Mouse (Mus musculus) midbrain, embryonic 10.5 days (tissue): Measurements from ENCODE around the gene Aff3. TPM values are rescaled to one million over a fixed set of nuclear protein-coding genes. Genes with fewer than 3 reads are reported as not detected.

Experiments used
- DNase-seq: peaks from one replicate; pipeline ENCODE4 v3.0.0-alpha.2; 2017; ENCODE audit warnings: low spot score
- H3K27ac ChIP-seq: fragments of 300-500 bp; sonication (generic); replicated peaks from 2 replicates; pipeline ENCODE4 v1.5.1; 2016; ENCODE audit warnings: mild to moderate bottlenecking
- H3K27me3 ChIP-seq: fragments of 300-500 bp; sonication (generic); 2 replicates; pipeline ENCODE4 v1.6.1; 2016; ENCODE audit warnings: low read depth, mild to moderate bottlenecking; ENCODE audit not compliant: poor library complexity, severe bottlenecking
- H3K36me3 ChIP-seq: fragments of 300-500 bp; sonication (generic); 2 replicates; pipeline ENCODE4 v1.6.1; 2016; ENCODE audit warnings: mild to moderate bottlenecking, moderate library complexity
- H3K4me1 ChIP-seq: fragments of 300-500 bp; sonication (generic); 2 replicates; pipeline ENCODE4 v1.6.1; 2016
- H3K4me3 ChIP-seq: fragments of 300-500 bp; sonication (generic); 2 replicates; pipeline ENCODE4 v1.5.1; 2016; ENCODE audit warnings: mild to moderate bottlenecking, moderate library complexity
- H3K9me3 ChIP-seq: fragments of 300-500 bp; sonication (generic); replicated peaks from 2 replicates; pipeline ENCODE4 v1.6.1; 2016; ENCODE audit warnings: mild to moderate bottlenecking
- WGBS: fragments of 180-500 bp; shearing (Covaris S2); methylation state at CpG from one replicate; pipeline ENCODE4 v1.1.7; 2016; 5-methylcytosine and 5-hydroxymethylcytosine counted together
- polyA plus RNA-seq: library from polyadenylated mRNA; unstranded; fragments of >200 nt; fragmentation: Nextera tagmentation; extraction: Ambion mirVana; gene quantifications from 2 replicates; pipeline ENCODE4 v1.2.1, GENCODE M21; 2016

Gene Aff3
- polyA plus RNA-seq, 1 experiment from 2014 or later: 3.0 TPM

- Histone ChIP-seq H3K4me1 (peaks cover 4% of the 10 kb centered on the region; the same call in 1 of the 2 replicates), H3K4me3 (no peak overlapping the region), H3K27ac (no peak overlapping the region), H3K36me3 (no peaks in the 10 kb centered on the region), H3K27me3 (no peaks in the 10 kb centered on the region), H3K9me3 (0 out of 2 replicates have a peak, but pooled peaks cover 2% of the 10 kb centered on the region)
- DNase-seq: no peak
- WGBS: 93% methylated on average over 6 of the region's 6 CpGs
Measured at GRCm38 (mm10) chr1:38422921-38423320, 241.8 kb downstream of the Aff3 start.

GRCm38 (mm10) chr1:38419331-38419730 is 245.4 kb downstream of the Aff3 start:
- no peak overlapping the region for H3K4me3 ChIP-seq
- H3K27ac ChIP-seq: no peak overlapping the region
- no peak for DNase-seq
- H3K27me3 ChIP-seq: no peaks in the 10 kb centered on the region
- 90% methylated on average over 4 of the region's 4 CpGs for whole genome bisulfite sequencing
- no peaks in the 10 kb centered on the region for H3K36me3 ChIP-seq
- 0 out of 2 replicates have a peak, but pooled peaks cover 2% of the 10 kb centered on the region for H3K9me3 ChIP-seq
- H3K4me1 ChIP-seq: peaks cover 10% of the 10 kb centered on the region

DNA sequence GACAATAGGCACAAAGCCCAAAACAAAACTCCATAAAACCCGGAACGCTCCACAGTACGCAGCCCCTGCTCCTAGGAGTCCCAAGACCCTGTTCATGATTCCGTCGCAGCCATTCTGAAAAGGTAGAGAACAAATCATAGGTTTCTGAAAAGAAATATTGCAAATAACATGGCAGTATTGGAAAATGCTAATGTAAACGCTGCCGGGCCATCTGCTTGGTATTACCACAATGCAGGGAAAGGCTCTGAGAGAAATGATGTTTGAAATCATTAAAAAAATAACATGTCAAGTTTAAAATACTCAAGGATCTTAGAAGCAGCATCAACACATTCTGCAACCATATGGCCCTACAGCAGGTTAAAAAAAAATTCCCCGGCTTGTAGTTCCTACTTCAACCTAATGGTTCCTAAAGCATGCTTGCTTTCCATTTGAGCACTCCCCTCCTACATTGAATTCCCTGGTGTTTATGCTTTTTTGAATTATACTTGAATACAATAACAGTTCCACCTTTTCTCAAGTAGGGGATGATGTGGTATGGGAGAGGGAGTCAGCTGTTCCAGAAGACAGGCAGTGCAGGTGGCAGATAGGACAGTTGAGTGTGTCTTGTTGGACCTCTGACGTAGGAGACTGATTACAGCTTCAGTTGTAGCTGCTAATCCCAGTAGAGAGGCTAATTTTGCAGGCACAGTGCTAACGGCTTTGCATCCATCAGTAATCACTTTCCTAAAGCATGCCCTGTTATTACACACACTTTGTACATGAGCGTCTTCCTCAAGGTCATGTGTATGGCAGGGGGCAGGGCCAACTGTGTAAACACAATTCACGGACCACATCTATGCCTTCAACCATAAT is 246.3 kb downstream of the Aff3 start:
- Histone ChIP-seq H3K4me3 (no peak overlapping the region), H3K4me1 (peaks cover 10% of the 10 kb centered on the region), H3K36me3 (no peaks in the 10 kb centered on the region), H3K27me3 (no peaks in the 10 kb centered on the region), H3K27ac (peak overlapping the region; percentile 46; the same call in 1 of the 2 replicates), H3K9me3 (0 out of 2 replicates have a peak, but pooled peaks cover 2% of the 10 kb centered on the region)
- 87% methylated on average over 12 of the region's 12 CpGs for WGBS
- no peak for DNase-seq

GRCm38 (mm10) chr1:38417196-38417595 is 247.6 kb downstream of the Aff3 start:
- H3K4me3 ChIP-seq: no peak overlapping the region
- peaks cover 10% of the 10 kb centered on the region for H3K4me1 ChIP-seq
- DNase-seq: no peak
- 71% methylated on average over 12 of the region's 12 CpGs for WGBS
- H3K9me3 ChIP-seq: no peaks in the 10 kb centered on the region
- no peaks in the 10 kb centered on the region for H3K36me3 ChIP-seq
- no peak overlapping the region for H3K27ac ChIP-seq
- H3K27me3 ChIP-seq: no peaks in the 10 kb centered on the region

- H3K9me3 ChIP-seq: no peaks in the 10 kb centered on the region
- H3K27ac ChIP-seq: no peak overlapping the region
- 89% methylated on average over 6 of the region's 6 CpGs for WGBS
- no peak overlapping the region for H3K4me3 ChIP-seq
- no peaks in the 10 kb centered on the region for H3K36me3 ChIP-seq
- DNase-seq: no peak
- H3K27me3 ChIP-seq: no peaks in the 10 kb centered on the region
- H3K4me1 ChIP-seq: peaks cover 20% of the 10 kb centered on the region
Measured at GRCm38 (mm10) chr1:38415511-38415910, 249.2 kb downstream of the Aff3 start.

- Histone ChIP-seq H3K4me1 (peaks cover 15% of the 10 kb centered on the region), H3K9me3 (no peaks in the 10 kb centered on the region), H3K27ac (peak overlapping the region; percentile 57; the same call in 1 of the 2 replicates), H3K4me3 (no peak overlapping the region), H3K27me3 (no peaks in the 10 kb centered on the region), H3K36me3 (no peaks in the 10 kb centered on the region)
- no peak for DNase-seq
- 72% methylated on average over 4 of the region's 4 CpGs for WGBS
Measured at GRCm38 (mm10) chr1:38411106-38411505, 253.6 kb downstream of the Aff3 start.

DNA sequence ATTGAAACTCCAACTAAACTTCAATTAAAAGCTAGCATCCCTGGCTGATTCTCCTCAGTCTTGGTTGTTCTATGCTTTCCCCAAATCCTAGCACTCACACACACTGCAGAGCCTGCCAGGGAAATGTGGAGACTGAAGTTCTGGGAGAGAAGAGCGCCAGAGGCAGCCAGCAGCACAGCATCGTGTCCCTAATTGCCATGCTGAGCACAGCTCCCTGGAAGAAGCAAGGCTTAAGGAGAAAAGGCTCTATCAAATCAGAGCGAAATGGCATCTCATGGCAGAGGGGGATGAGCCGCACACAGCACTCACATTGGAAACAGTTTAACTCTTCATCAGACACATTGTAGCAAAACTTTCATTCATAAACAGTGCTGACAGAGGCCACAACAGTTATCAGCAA is 254.3 kb downstream of the Aff3 start:
- Histone ChIP-seq H3K4me1 (peaks cover 15% of the 10 kb centered on the region), H3K27me3 (no peaks in the 10 kb centered on the region), H3K9me3 (no peaks in the 10 kb centered on the region), H3K36me3 (no peaks in the 10 kb centered on the region), H3K27ac (peak overlapping the region; percentile 4; the same call in 1 of the 2 replicates), H3K4me3 (no peak overlapping the region)
- 40% methylated on average over 4 of the region's 4 CpGs for WGBS
- no peak for DNase-seq

DNA sequence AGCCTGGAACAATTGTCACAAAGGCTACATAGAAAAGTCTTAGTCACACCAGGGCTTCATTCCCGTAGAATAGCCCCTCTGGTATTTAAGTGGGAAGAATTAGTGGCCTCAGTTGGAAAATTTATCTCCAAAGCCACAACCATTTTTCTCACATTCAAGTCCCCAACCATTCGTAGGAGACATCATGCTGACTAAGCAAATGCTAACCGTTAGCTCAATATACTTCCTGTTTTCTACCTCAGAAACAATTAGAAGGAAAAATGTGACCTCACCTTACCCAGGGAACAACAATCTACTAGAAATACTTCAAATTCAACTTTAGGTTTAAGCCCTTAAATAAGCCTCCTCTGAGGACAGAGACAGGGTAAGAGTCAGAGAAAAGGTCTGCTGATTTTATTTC is 256.5 kb downstream of the Aff3 start:
- no peak overlapping the region for H3K4me3 ChIP-seq
- WGBS: 91% methylated on average over 3 of the region's 3 CpGs
- H3K27me3 ChIP-seq: no peaks in the 10 kb centered on the region

DNA sequence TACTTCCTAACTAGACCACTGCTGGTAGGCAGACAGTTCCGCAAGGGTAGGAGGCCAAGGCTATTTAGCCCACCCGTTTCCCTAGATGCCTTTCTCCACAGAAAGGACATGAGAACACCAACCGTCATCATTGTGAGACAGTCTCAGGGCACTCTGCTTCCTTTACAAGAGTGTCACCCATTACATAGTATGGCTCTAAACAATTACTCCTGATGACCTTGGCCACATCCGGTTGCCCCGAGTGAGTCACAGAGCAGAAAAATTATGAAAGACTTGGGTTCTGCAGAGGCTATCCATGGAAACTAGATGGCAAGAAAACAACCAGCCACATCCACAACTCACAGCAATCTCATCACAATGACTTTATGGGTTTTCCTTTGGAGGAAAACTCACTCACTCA is 261.0 kb downstream of the Aff3 start:
- no peak overlapping the region for H3K27ac ChIP-seq
- H3K4me1 ChIP-seq: peaks cover 7% of the 10 kb centered on the region
- no peaks in the 10 kb centered on the region for H3K9me3 ChIP-seq
- H3K36me3 ChIP-seq: no peaks in the 10 kb centered on the region
- H3K4me3 ChIP-seq: no peak overlapping the region
- no peak for DNase-seq
- 88% methylated on average over 5 of the region's 5 CpGs for WGBS
- no peaks in the 10 kb centered on the region for H3K27me3 ChIP-seq

More for the DNA sequence above, 256.5 kb downstream of the Aff3 start:
- no peak overlapping the region for H3K27ac ChIP-seq
- H3K36me3 ChIP-seq: no peaks in the 10 kb centered on the region
- no peak for DNase-seq
- H3K9me3 ChIP-seq: no peaks in the 10 kb centered on the region
- H3K4me1 ChIP-seq: peaks cover 15% of the 10 kb centered on the region

- peaks cover 13% of the 10 kb centered on the region for H3K4me1 ChIP-seq
- H3K36me3 ChIP-seq: no peaks in the 10 kb centered on the region
- no peaks in the 10 kb centered on the region for H3K27me3 ChIP-seq
- no peak overlapping the region for H3K4me3 ChIP-seq
- H3K9me3 ChIP-seq: no peaks in the 10 kb centered on the region
- WGBS: 71% methylated on average over 4 of the region's 4 CpGs
- no peak for DNase-seq
- H3K27ac ChIP-seq: 0 out of 2 replicates have a peak overlapping the region, but pooled peaks have one; percentile 42
Measured at GRCm38 (mm10) chr1:38401856-38402255, 262.9 kb downstream of the Aff3 start.

GRCm38 (mm10) chr1:38399269-38399668 is 265.5 kb downstream of the Aff3 start:
- DNase-seq: no peak
- WGBS: 94% methylated on average over 10 of the region's 10 CpGs
- Histone ChIP-seq H3K4me1 (peaks cover 31% of the 10 kb centered on the region), H3K27me3 (no peaks in the 10 kb centered on the region), H3K9me3 (no peaks in the 10 kb centered on the region), H3K27ac (peak overlapping the region; percentile 33; the same call in 1 of the 2 replicates), H3K4me3 (no peak overlapping the region), H3K36me3 (no peaks in the 10 kb centered on the region)

- no peak for DNase-seq
- peaks cover 38% of the 10 kb centered on the region for H3K4me1 ChIP-seq
- no peak overlapping the region for H3K4me3 ChIP-seq
- H3K27me3 ChIP-seq: no peaks in the 10 kb centered on the region
- H3K27ac ChIP-seq: peak overlapping the region; percentile 33; the same call in 1 of the 2 replicates
- no peaks in the 10 kb centered on the region for H3K36me3 ChIP-seq
- no peaks in the 10 kb centered on the region for H3K9me3 ChIP-seq
- 72% methylated on average over 5 of the region's 5 CpGs for WGBS
Measured at GRCm38 (mm10) chr1:38398566-38398965, 266.2 kb downstream of the Aff3 start.

DNA sequence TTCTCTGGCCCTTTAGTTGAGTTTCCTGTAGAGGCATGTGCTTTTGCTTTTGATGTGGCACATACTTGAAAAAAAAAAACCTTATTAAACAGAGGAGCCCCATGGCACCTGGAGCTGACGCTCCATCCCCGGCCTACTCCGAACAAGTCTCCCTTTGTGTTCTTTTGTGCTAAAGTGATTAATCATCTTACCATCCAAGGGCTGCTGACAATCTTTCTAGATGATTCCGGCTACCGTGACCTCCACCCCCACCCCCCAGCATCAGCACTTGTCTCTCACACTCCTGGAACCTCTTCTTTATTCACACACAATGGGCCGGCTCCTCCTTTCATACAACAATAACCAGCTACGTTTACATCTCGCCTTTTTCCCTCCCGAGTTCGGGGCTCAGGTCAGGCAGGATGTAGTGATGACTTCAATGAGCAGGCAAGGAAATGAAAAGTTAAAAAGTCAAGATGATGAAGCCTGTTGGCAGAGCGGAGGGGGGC is 269.5 kb downstream of the Aff3 start:
- WGBS: 32% methylated on average over 11 of the region's 11 CpGs
- H3K27ac ChIP-seq: peak overlapping the region; percentile 46; the same call in 1 of the 2 replicates
- H3K4me1 ChIP-seq: peaks cover 42% of the 10 kb centered on the region
- H3K36me3 ChIP-seq: no peaks in the 10 kb centered on the region
- no peak for DNase-seq
- H3K4me3 ChIP-seq: no peak overlapping the region
- H3K27me3 ChIP-seq: no peaks in the 10 kb centered on the region
- H3K9me3 ChIP-seq: no peaks in the 10 kb centered on the region
